Mouse (Mus musculus): ENCODE results near the gene Dscam. TPM values are rescaled to one million over a fixed set of nuclear protein-coding genes. Genes with fewer than 3 reads are reported as not detected.
A peak's percentile ranks its signal among the peaks of the same experiment; 100 is the strongest.

Dscam gene
- polyA plus RNA-seq, 1 experiment from 2014 or later = 8.5 TPM

DNA sequence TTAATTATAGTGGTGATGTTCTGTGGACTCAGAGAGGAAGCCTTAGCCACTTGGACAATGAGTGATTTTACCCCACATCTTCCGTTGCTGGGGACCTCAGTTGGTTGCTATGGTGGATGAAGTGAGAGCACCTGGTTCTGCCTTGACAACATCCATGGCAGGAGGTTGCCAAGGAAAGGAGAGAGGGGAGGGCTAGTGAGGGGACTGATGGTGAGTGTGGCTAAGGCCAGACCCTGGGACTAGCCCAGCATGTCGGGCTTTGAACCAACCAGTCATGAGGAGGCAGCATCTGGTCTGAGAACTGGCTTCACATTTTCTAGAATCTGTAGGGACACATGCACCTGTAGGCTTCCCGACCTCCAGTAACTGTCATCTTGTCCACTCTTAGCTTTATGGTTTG lies 439.7 kb downstream of the Dscam start:
- Histone ChIP-seq H3K9ac (replicated peaks; ENCODE audit: low read depth, low read length) (no peak overlapping the region), H3K4me3 (replicated peaks; ENCODE audit: low read length) (no peak overlapping the region), H3K9me3 (ENCODE audit: control insufficient read depth, low read length) (no peaks in the 10 kb centered on the region), H3K27ac (ENCODE audit: low read length) (no peak overlapping the region), H3K36me3 (ENCODE audit: control insufficient read depth, insufficient read depth) (no peaks in the 10 kb centered on the region), H3K4me2 (ENCODE audit: low read length) (no peak overlapping the region), H3K27me3 (replicated peaks; ENCODE audit: control insufficient read depth, insufficient read depth, low read length) (no peaks in the 10 kb centered on the region), H3K4me1 (replicated peaks; ENCODE audit: control insufficient read depth, insufficient read depth, low read length) (peaks cover 10% of the 10 kb centered on the region)
- 81% methylated on average over 3 of the region's 3 CpGs for WGBS
- no peak for ATAC-seq

DNA sequence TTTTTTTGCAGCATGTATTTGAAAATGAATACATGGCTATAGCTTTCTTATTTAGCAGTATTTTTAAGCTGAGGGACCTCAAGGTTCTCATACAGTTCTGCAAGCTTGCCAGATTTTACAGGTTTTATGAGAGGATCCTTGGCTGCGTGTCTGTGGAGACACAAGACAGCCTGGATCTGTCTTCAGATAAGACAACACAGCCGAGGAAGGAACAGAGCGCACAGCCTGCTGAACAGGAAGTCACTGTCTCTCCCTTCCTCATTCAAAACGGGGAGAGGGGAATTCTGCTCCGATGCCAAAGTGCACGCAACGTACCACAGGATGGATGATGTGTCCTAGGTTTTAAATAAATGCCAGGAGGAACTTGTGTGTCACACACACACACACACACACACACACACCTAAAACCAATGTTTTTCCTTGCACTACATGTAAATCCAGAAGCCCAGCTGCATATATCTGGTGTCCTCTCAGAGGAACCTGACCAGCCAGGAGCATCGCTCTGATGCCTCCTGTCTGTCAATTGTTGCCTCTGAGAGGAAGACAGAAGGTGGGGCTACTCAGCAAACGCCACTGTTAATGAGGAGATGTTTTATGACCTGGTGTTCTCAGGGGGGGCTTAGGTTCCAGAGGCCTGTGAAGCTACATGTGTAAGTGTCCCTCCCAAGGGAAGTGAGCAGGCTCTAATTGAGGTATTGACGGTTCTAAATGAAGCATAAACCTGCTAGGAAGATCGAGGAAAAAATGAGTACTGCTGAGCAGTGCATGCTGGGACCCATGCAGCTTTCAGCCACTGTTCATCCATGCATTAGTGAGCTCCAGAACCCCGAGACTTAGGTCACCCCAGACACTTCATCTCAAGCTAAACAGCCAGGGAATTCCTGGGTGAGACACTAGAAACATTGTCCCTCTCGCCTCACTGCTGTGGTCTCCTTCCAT lies 442.4 kb downstream of the Dscam start:
- H3K9me3 ChIP-seq (ENCODE audit: control insufficient read depth, low read length) = no peaks in the 10 kb centered on the region
- H3K9ac ChIP-seq (replicated peaks; ENCODE audit: low read depth, low read length) = no peak overlapping the region
- no peak overlapping the region for H3K27ac ChIP-seq (ENCODE audit: low read length)
- 0 out of 2 replicates have a peak, but pooled peaks have one; percentile 51 for ATAC-seq
- peaks cover 13% of the 10 kb centered on the region for H3K4me1 ChIP-seq (replicated peaks; ENCODE audit: control insufficient read depth, insufficient read depth, low read length)
- H3K27me3 ChIP-seq (replicated peaks; ENCODE audit: control insufficient read depth, insufficient read depth, low read length) = no peaks in the 10 kb centered on the region
- H3K4me3 ChIP-seq (replicated peaks; ENCODE audit: low read length) = no peak overlapping the region
- WGBS = 58% methylated on average over 13 of the region's 13 CpGs
- no peak overlapping the region for H3K4me2 ChIP-seq (ENCODE audit: low read length)
- no peaks in the 10 kb centered on the region for H3K36me3 ChIP-seq (ENCODE audit: control insufficient read depth, insufficient read depth)

DNA sequence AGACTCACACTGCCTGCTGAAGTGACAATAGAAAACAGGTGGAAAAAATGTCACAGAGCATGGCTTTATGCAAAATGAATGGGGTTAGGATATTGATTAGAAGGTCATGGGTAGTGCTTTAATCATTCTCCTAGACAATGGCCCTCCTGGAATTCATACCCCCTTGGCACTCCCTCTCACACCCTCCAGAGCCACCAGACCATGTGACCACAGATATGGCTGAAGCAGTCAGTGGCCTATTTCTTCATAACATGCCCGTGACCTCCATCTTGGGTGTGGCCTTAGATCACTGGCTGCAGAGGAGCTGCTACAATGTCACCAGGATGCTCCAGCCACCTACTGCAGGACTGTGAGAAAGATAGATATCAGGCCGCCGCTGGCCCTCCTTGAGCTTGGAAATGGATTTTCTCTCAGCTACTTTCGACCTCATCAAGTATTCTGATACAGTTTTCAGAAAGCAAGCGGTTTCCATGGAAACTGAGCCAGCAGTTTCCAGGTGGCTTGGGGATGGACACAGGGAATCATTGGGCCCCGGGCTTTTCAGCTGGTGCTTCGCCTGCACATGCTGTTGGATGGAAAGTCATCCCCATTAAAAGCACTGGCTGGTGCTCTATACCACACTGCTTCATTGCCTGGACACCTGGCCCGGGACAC lies 445.4 kb downstream of the Dscam start:
- Histone ChIP-seq H3K27ac (ENCODE audit: low read length) (peak overlapping the region; percentile 16; the same call in 1 of the 2 replicates), H3K4me2 (ENCODE audit: low read length) (no peak overlapping the region), H3K9ac (replicated peaks; ENCODE audit: low read depth, low read length) (no peak overlapping the region), H3K4me1 (replicated peaks; ENCODE audit: control insufficient read depth, insufficient read depth, low read length) (peaks cover 10% of the 10 kb centered on the region), H3K9me3 (ENCODE audit: control insufficient read depth, low read length) (no peaks in the 10 kb centered on the region), H3K4me3 (replicated peaks; ENCODE audit: low read length) (no peak overlapping the region), H3K27me3 (replicated peaks; ENCODE audit: control insufficient read depth, insufficient read depth, low read length) (no peaks in the 10 kb centered on the region), H3K36me3 (ENCODE audit: control insufficient read depth, insufficient read depth) (no peaks in the 10 kb centered on the region)
- WGBS = 70% methylated on average over 8 of the region's 8 CpGs
- ATAC-seq = 0 out of 2 replicates have a peak, but pooled peaks have one; percentile 21

DNA sequence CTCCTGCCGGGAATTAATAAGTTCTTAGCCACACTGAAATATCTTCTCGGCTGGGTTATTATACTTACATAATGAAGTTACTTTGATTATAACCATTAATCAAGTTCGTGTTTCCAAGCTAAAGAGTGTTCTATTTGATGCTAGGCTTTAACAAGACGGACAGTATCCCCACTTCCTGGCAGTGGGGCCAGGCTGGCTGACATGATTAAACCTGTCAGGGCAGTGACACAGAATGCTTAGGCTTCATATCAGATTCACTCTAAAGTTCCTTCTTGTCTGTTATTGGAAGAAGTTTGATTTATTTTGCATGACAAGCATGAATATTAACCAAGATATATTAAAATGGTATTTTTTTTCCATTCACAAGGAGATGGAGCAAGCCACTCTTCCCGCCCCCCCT lies 446.0 kb downstream of the Dscam start:
- ATAC-seq = no peak
- WGBS = 25% methylated on average over 5 of the region's 5 CpGs
- Histone ChIP-seq H3K27ac (ENCODE audit: low read length) (no peak overlapping the region), H3K27me3 (replicated peaks; ENCODE audit: control insufficient read depth, insufficient read depth, low read length) (no peaks in the 10 kb centered on the region), H3K9me3 (ENCODE audit: control insufficient read depth, low read length) (no peaks in the 10 kb centered on the region), H3K36me3 (ENCODE audit: control insufficient read depth, insufficient read depth) (no peaks in the 10 kb centered on the region), H3K4me1 (replicated peaks; ENCODE audit: control insufficient read depth, insufficient read depth, low read length) (peaks cover 10% of the 10 kb centered on the region), H3K4me2 (ENCODE audit: low read length) (no peak overlapping the region), H3K9ac (replicated peaks; ENCODE audit: low read depth, low read length) (no peak overlapping the region), H3K4me3 (replicated peaks; ENCODE audit: low read length) (no peak overlapping the region)

DNA sequence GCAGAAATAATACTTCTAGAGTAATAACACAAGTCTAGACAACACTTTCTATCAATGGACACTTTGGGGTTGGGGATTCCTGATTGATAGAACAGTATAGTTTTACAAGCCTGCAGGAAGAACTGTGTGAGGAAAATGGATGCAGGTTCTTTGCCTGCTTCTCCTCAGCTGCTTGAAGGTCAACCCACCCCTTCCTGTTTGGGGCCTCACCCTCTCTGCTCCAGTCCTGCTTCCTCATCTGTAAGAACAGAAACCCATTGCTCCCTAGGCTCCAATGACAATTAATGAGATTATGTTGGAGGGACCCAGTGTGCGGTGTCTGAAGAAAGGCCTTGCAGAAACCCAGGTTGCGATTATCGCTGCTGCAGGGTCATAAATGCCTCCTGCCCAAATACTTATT lies 446.4 kb downstream of the Dscam start:
- WGBS = 22% methylated on average over 3 of the region's 3 CpGs
- Histone ChIP-seq H3K27me3 (replicated peaks; ENCODE audit: control insufficient read depth, insufficient read depth, low read length) (no peaks in the 10 kb centered on the region), H3K36me3 (ENCODE audit: control insufficient read depth, insufficient read depth) (no peaks in the 10 kb centered on the region), H3K9ac (replicated peaks; ENCODE audit: low read depth, low read length) (no peak overlapping the region), H3K9me3 (ENCODE audit: control insufficient read depth, low read length) (no peaks in the 10 kb centered on the region), H3K4me1 (replicated peaks; ENCODE audit: control insufficient read depth, insufficient read depth, low read length) (peaks cover 10% of the 10 kb centered on the region), H3K4me2 (ENCODE audit: low read length) (no peak overlapping the region), H3K27ac (ENCODE audit: low read length) (no peak overlapping the region), H3K4me3 (replicated peaks; ENCODE audit: low read length) (no peak overlapping the region)
- no peak for ATAC-seq

GRCm38 (mm10) chr16:96723066-96723669 lies 447.4 kb downstream of the Dscam start:
- 86% methylated on average over 2 of the region's 2 CpGs for WGBS
- Histone ChIP-seq H3K36me3 (ENCODE audit: control insufficient read depth, insufficient read depth) (no peaks in the 10 kb centered on the region), H3K9ac (replicated peaks; ENCODE audit: low read depth, low read length) (no peak overlapping the region), H3K27me3 (replicated peaks; ENCODE audit: control insufficient read depth, insufficient read depth, low read length) (no peaks in the 10 kb centered on the region), H3K4me3 (replicated peaks; ENCODE audit: low read length) (no peak overlapping the region), H3K4me2 (ENCODE audit: low read length) (no peak overlapping the region), H3K4me1 (replicated peaks; ENCODE audit: control insufficient read depth, insufficient read depth, low read length) (peaks cover 6% of the 10 kb centered on the region), H3K9me3 (ENCODE audit: control insufficient read depth, low read length) (no peaks in the 10 kb centered on the region), H3K27ac (ENCODE audit: low read length) (no peak overlapping the region)
- no peak for ATAC-seq

DNA sequence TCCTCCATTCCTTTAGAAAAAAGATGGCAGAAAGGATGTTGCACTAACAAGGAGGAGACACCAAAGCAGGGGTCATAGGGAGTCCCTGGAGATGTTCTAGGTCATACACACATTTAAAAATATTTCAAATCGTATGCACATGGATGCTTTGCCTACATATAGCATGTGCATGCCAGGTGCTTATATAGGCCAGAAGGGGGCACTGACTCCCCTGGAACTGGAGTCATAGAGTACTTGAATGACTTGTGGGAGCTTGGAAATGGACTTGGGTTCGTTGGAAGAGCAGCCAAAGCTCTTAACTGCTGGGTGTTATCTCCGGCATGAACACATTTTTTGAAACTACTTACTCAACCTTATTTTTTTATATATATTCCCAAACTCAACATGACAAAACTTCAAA lies 448.4 kb downstream of the Dscam start:
- WGBS = 71% methylated on average over 3 of the region's 3 CpGs
- H3K36me3 ChIP-seq (ENCODE audit: control insufficient read depth, insufficient read depth) = no peaks in the 10 kb centered on the region
- H3K4me2 ChIP-seq (ENCODE audit: low read length) = no peak overlapping the region
- no peak for ATAC-seq
- no peaks in the 10 kb centered on the region for H3K27me3 ChIP-seq (replicated peaks; ENCODE audit: control insufficient read depth, insufficient read depth, low read length)
- no peaks in the 10 kb centered on the region for H3K9me3 ChIP-seq (ENCODE audit: control insufficient read depth, low read length)
- 0 out of 2 replicates have a peak, but pooled peaks cover 3% of the 10 kb centered on the region for H3K4me1 ChIP-seq (replicated peaks; ENCODE audit: control insufficient read depth, insufficient read depth, low read length)
- no peak overlapping the region for H3K27ac ChIP-seq (ENCODE audit: low read length)
- H3K4me3 ChIP-seq (replicated peaks; ENCODE audit: low read length) = no peak overlapping the region
- H3K9ac ChIP-seq (replicated peaks; ENCODE audit: low read depth, low read length) = no peak overlapping the region

- 52% methylated on average over 9 of the region's 9 CpGs for WGBS
- ATAC-seq = no peak
- no peaks in the 10 kb centered on the region for H3K36me3 ChIP-seq (ENCODE audit: control insufficient read depth, insufficient read depth)
- 0 out of 2 replicates have a peak, but pooled peaks cover 3% of the 10 kb centered on the region for H3K4me1 ChIP-seq (replicated peaks; ENCODE audit: control insufficient read depth, insufficient read depth, low read length)
- H3K9ac ChIP-seq (replicated peaks; ENCODE audit: low read depth, low read length) = no peak overlapping the region
- no peak overlapping the region for H3K4me3 ChIP-seq (replicated peaks; ENCODE audit: low read length)
- H3K4me2 ChIP-seq (ENCODE audit: low read length) = no peak overlapping the region
- no peaks in the 10 kb centered on the region for H3K27me3 ChIP-seq (replicated peaks; ENCODE audit: control insufficient read depth, insufficient read depth, low read length)
- H3K27ac ChIP-seq (ENCODE audit: low read length) = no peak overlapping the region
- no peaks in the 10 kb centered on the region for H3K9me3 ChIP-seq (ENCODE audit: control insufficient read depth, low read length)
These were observed 449.3 kb downstream of the Dscam start for GRCm38 (mm10) chr16:96721241-96721640.

- WGBS = 68% methylated on average over 5 of the region's 5 CpGs
- ATAC-seq = no peak
- H3K27ac ChIP-seq (ENCODE audit: low read length) = no peak overlapping the region
- 0 out of 2 replicates have a peak, but pooled peaks cover 3% of the 10 kb centered on the region for H3K4me1 ChIP-seq (replicated peaks; ENCODE audit: control insufficient read depth, insufficient read depth, low read length)
- H3K27me3 ChIP-seq (replicated peaks; ENCODE audit: control insufficient read depth, insufficient read depth, low read length) = no peaks in the 10 kb centered on the region
- no peak overlapping the region for H3K4me2 ChIP-seq (ENCODE audit: low read length)
- H3K9ac ChIP-seq (replicated peaks; ENCODE audit: low read depth, low read length) = no peak overlapping the region
- H3K9me3 ChIP-seq (ENCODE audit: control insufficient read depth, low read length) = no peaks in the 10 kb centered on the region
- H3K36me3 ChIP-seq (ENCODE audit: control insufficient read depth, insufficient read depth) = no peaks in the 10 kb centered on the region
- no peak overlapping the region for H3K4me3 ChIP-seq (replicated peaks; ENCODE audit: low read length)
These were observed 449.9 kb downstream of the Dscam start for GRCm38 (mm10) chr16:96720666-96721065.
